Mouse (Mus musculus) embryonic facial prominence, embryonic 14.5 days (tissue): ENCODE results near the gene Gsc. TPM values are rescaled to one million over a fixed set of nuclear protein-coding genes. Genes with fewer than 3 reads are reported as not detected.
A peak's percentile ranks its signal among the peaks of the same experiment; 100 is the strongest.

Source experiments
- ATAC-seq: fragments of 200-750 bp; cut with Nextera tagmentation; 2 replicates; pipeline ENCODE4 v1.8.0; 2017; ENCODE audit warnings: low read depth, moderate number of reproducible peaks, moderate TSS enrichment
- DNase-seq: peaks from one replicate; pipeline ENCODE4 v3.0.0-alpha.2; 2015; ENCODE audit warnings: low spot score
- H3K27ac ChIP-seq: fragments of 300-500 bp; sonication (generic); replicated peaks from 2 replicates; pipeline ENCODE4 v1.5.1; 2014; ENCODE audit warnings: low read depth, mild to moderate bottlenecking, low read length, moderate library complexity
- H3K27me3 ChIP-seq: fragments of 300-500 bp; sonication (generic); replicated peaks from 2 replicates; pipeline ENCODE4 v1.6.1; 2014; ENCODE audit warnings: low read length; ENCODE audit not compliant: control insufficient read depth, insufficient read depth
- H3K36me3 ChIP-seq: fragments of 300-500 bp; sonication (generic); 2 replicates; pipeline ENCODE4 v1.6.1; 2014; ENCODE audit warnings: low read length, mixed read lengths; ENCODE audit not compliant: control insufficient read depth, insufficient read depth
- H3K4me1 ChIP-seq: fragments of 300-500 bp; sonication (generic); 2 replicates; pipeline ENCODE4 v1.6.1; 2014; ENCODE audit warnings: antibody characterized with exemption, low read length; ENCODE audit not compliant: control insufficient read depth, insufficient read depth
- H3K4me2 ChIP-seq: fragments of 300-500 bp; sonication (generic); 2 replicates; pipeline ENCODE4 v1.6.1; 2014; ENCODE audit warnings: low read depth, mild to moderate bottlenecking, low read length, moderate library complexity, mixed read lengths
- H3K4me3 ChIP-seq: fragments of 300-500 bp; sonication (generic); 2 replicates; pipeline ENCODE4 v1.5.1; 2014; ENCODE audit warnings: low read depth, mild to moderate bottlenecking, low read length
- H3K9ac ChIP-seq: fragments of 300-500 bp; sonication (generic); 2 replicates; pipeline ENCODE4 v1.6.1; 2014; ENCODE audit warnings: low read depth, mild to moderate bottlenecking, low read length, moderate library complexity, mixed read lengths
- H3K9me3 ChIP-seq: fragments of 300-500 bp; sonication (generic); 2 replicates; pipeline ENCODE4 v1.6.1; 2016; ENCODE audit warnings: low read length; ENCODE audit not compliant: control insufficient read depth
- WGBS: fragments of 180-500 bp; shearing (Covaris S2); extraction: QIAGEN DNeasy Blood & Tissue Kit; methylation state at CpG from one replicate; pipeline ENCODE4 v1.1.7; 2014; 5-methylcytosine and 5-hydroxymethylcytosine counted together
- polyA plus RNA-seq: library from polyadenylated mRNA; unstranded; fragments of >200 nt; fragmentation: Nextera tagmentation; extraction: Ambion mirVana; gene quantifications from 2 replicates; pipeline ENCODE4 v1.2.1, GENCODE M21; 2014

Gene Gsc
- polyA plus RNA-seq, 1 experiment from 2014 or later: 12.5 TPM

- no peaks in the 10 kb centered on the region; the same call in 1 of the 2 replicates for H3K4me1 ChIP-seq
- H3K27me3 ChIP-seq: peaks cover 52% of the 10 kb centered on the region
- H3K9me3 ChIP-seq: no peaks in the 10 kb centered on the region
- no peaks in the 10 kb centered on the region for H3K36me3 ChIP-seq
- ATAC-seq: no peak
- WGBS: 7% methylated on average over 7 of the region's 7 CpGs
- DNase-seq: peak; percentile 63
- peak overlapping the region; percentile 55; the same call in 1 of the 2 replicates for H3K9ac ChIP-seq
- no peak overlapping the region; the same call in 1 of the 2 replicates for H3K4me3 ChIP-seq
- H3K27ac ChIP-seq: 0 out of 2 replicates have a peak overlapping the region, but pooled peaks have one; percentile 63
- H3K4me2 ChIP-seq: peak overlapping the region; percentile 84
Measured at GRCm38 (mm10) chr12:104477501-104477900, 4.4 kb upstream of the Gsc start.

GRCm38 (mm10) chr12:104477066-104477465 is 3.9 kb upstream of the Gsc start:
- ATAC-seq (no peak), DNase-seq (peak; percentile 22)
- Histone ChIP-seq H3K4me3 (peak overlapping the region; percentile 20), H3K27me3 (peaks cover 55% of the 10 kb centered on the region), H3K9ac (peak overlapping the region; percentile 55), H3K36me3 (no peaks in the 10 kb centered on the region), H3K9me3 (no peaks in the 10 kb centered on the region), H3K27ac (peak overlapping the region; percentile 63), H3K4me2 (peak overlapping the region; percentile 84), H3K4me1 (no peaks in the 10 kb centered on the region; the same call in 1 of the 2 replicates)
- WGBS: 2% methylated on average over 12 of the region's 12 CpGs

- peak; percentile 12 for DNase-seq
- WGBS: 5% methylated on average over 21 of the region's 21 CpGs
Measured at GRCm38 (mm10) chr12:104475946-104476345, 2.8 kb upstream of the Gsc start.

GRCm38 (mm10) chr12:104474881-104475740 is 2.0 kb upstream of the Gsc start:
- H3K36me3 ChIP-seq: no peaks in the 10 kb centered on the region
- H3K4me1 ChIP-seq: no peaks in the 10 kb centered on the region; the same call in 1 of the 2 replicates
- peaks cover 74% of the 10 kb centered on the region for H3K27me3 ChIP-seq
- peak overlapping the region; percentile 75 for H3K4me3 ChIP-seq
- 11% methylated on average over 22 of the region's 22 CpGs for WGBS
- H3K9ac ChIP-seq: peak overlapping the region; percentile 86
- no peaks in the 10 kb centered on the region for H3K9me3 ChIP-seq
- no peak for ATAC-seq
- DNase-seq: no peak
- peak overlapping the region; percentile 90 for H3K27ac ChIP-seq
- peak overlapping the region; percentile 84 for H3K4me2 ChIP-seq

More at GRCm38 (mm10) chr12:104475946-104476345, 2.8 kb upstream of the Gsc start:
- H3K4me2 ChIP-seq: peak overlapping the region; percentile 84
- no peaks in the 10 kb centered on the region for H3K36me3 ChIP-seq
- H3K27ac ChIP-seq: peak overlapping the region; percentile 63
- peaks cover 66% of the 10 kb centered on the region for H3K27me3 ChIP-seq
- H3K9ac ChIP-seq: peak overlapping the region; percentile 86
- no peaks in the 10 kb centered on the region; the same call in 1 of the 2 replicates for H3K4me1 ChIP-seq
- H3K9me3 ChIP-seq: no peaks in the 10 kb centered on the region
- peak overlapping the region; percentile 75 for H3K4me3 ChIP-seq
- ATAC-seq: no peak

GRCm38 (mm10) chr12:104474191-104474871 is 1.2 kb upstream of the Gsc start:
- Histone ChIP-seq H3K4me2 (peak overlapping the region; percentile 84), H3K4me3 (peak overlapping the region; percentile 75), H3K36me3 (no peaks in the 10 kb centered on the region), H3K9ac (peak overlapping the region; percentile 86), H3K4me1 (no peaks in the 10 kb centered on the region; the same call in 1 of the 2 replicates), H3K27ac (peak overlapping the region; percentile 90), H3K9me3 (no peaks in the 10 kb centered on the region), H3K27me3 (peaks cover 73% of the 10 kb centered on the region)
- WGBS: 4% methylated on average over 40 of the region's 42 CpGs
- ATAC-seq (no peak), DNase-seq (peak; percentile 16)

- peak overlapping the region; percentile 90 for H3K27ac ChIP-seq
- no peaks in the 10 kb centered on the region for H3K36me3 ChIP-seq
- no peak for ATAC-seq
- H3K4me3 ChIP-seq: peak overlapping the region; percentile 75
- DNase-seq: no peak
- WGBS: 0% methylated on average over 16 of the region's 18 CpGs
- H3K4me2 ChIP-seq: peak overlapping the region; percentile 84
- no peaks in the 10 kb centered on the region for H3K9me3 ChIP-seq
- H3K9ac ChIP-seq: peak overlapping the region; percentile 86
- peaks cover 72% of the 10 kb centered on the region for H3K27me3 ChIP-seq
- no peaks in the 10 kb centered on the region; the same call in 1 of the 2 replicates for H3K4me1 ChIP-seq
Measured at GRCm38 (mm10) chr12:104473492-104473891, 362 bp upstream of the Gsc start.

GRCm38 (mm10) chr12:104472218-104472525 is 958 bp downstream of the Gsc start:
- Histone ChIP-seq H3K4me2 (peak overlapping the region; percentile 84), H3K27me3 (peaks cover 68% of the 10 kb centered on the region), H3K27ac (peak overlapping the region; percentile 90), H3K4me3 (peak overlapping the region; percentile 75), H3K36me3 (no peaks in the 10 kb centered on the region), H3K9ac (peak overlapping the region; percentile 86), H3K9me3 (no peaks in the 10 kb centered on the region), H3K4me1 (no peaks in the 10 kb centered on the region; the same call in 1 of the 2 replicates)
- ATAC-seq (no peak), DNase-seq (no peak)
- under 1% methylated on average over 25 of the region's 25 CpGs for WGBS

GRCm38 (mm10) chr12:104471351-104472217 is 1.5 kb downstream of the Gsc start:
- Histone ChIP-seq H3K4me2 (peak overlapping the region; percentile 84), H3K9ac (peak overlapping the region; percentile 86), H3K9me3 (no peaks in the 10 kb centered on the region), H3K4me1 (no peaks in the 10 kb centered on the region; the same call in 1 of the 2 replicates), H3K27me3 (peaks cover 65% of the 10 kb centered on the region), H3K4me3 (peak overlapping the region; percentile 75), H3K36me3 (no peaks in the 10 kb centered on the region), H3K27ac (peak overlapping the region; percentile 90)
- DNase-seq (peak; percentile 22), ATAC-seq (no peak)
- WGBS: 4% methylated on average over 52 of the region's 57 CpGs
